14 mouse cellular contexts compared by ENCODE assay signal in genomic region chr11:102964547-102965091, GRCm38 (mm10). TPM values are rescaled to one million over a fixed set of nuclear protein-coding genes. Genes with fewer than 3 reads are reported as not detected.
DNase-seq lines count a peak whose midpoint lies in the region; ATAC-seq lines count a peak whose summit lies in the region.
"Had no signal": no experiment of that assay in that cellular context is flagged by ENCODE, and none has a peak within 500 bp of the region (broad histone marks: within the 10 kb centered on the region; RNA-seq: fewer than 3 reads in every experiment).

No protein-coding gene starts in this region.

- no peaks in the 10 kb centered on the region for H3K36me3 ChIP-seq in forebrain, embryonic 15.5 days
- H3K36me3 ChIP-seq in midbrain, embryonic 12.5 days = no peaks in the 10 kb centered on the region
- H3K36me3 ChIP-seq in liver, embryonic 12.5 days = no peaks in the 10 kb centered on the region
- no peaks in the 10 kb centered on the region for H3K36me3 ChIP-seq in heart, embryonic 10.5 days

- H3K4me2 ChIP-seq in forebrain, embryonic 15.5 days (replicated peaks) = no peak overlapping the region
- no peak overlapping the region for H3K4me2 ChIP-seq in midbrain, embryonic 12.5 days (replicated peaks)
- no peak overlapping the region for H3K4me2 ChIP-seq in liver, embryonic 12.5 days

- 80% methylated on average over 16 of the region's 16 CpGs for WGBS in forebrain, embryonic 15.5 days
- WGBS in midbrain, embryonic 12.5 days = 74% methylated on average over 16 of the region's 16 CpGs
- WGBS in liver, embryonic 12.5 days (ENCODE audit: insufficient replicate concordance) = 60% methylated on average over 16 of the region's 16 CpGs
- 67% methylated on average over 16 of the region's 16 CpGs for WGBS in heart, embryonic 10.5 days

- H3K27ac ChIP-seq in forebrain, embryonic 15.5 days (replicated peaks) = no peak overlapping the region
- H3K27ac ChIP-seq in midbrain, embryonic 12.5 days (replicated peaks) = peak overlapping the region; percentile 91
- H3K27ac ChIP-seq in liver, embryonic 12.5 days = no peak overlapping the region
- no peak overlapping the region for H3K27ac ChIP-seq in heart, embryonic 10.5 days
- H3K27ac ChIP-seq: heart, adult 2 months; macrophage had no signal

- no peaks in the 10 kb centered on the region for H3K9me3 ChIP-seq in forebrain, embryonic 15.5 days
- H3K9me3 ChIP-seq in midbrain, embryonic 12.5 days = no peaks in the 10 kb centered on the region
- H3K9me3 ChIP-seq in liver, embryonic 12.5 days (replicated peaks) = no peaks in the 10 kb centered on the region
- no peaks in the 10 kb centered on the region for H3K9me3 ChIP-seq in heart, embryonic 10.5 days

- no peak overlapping the region for H3K9ac ChIP-seq in forebrain, embryonic 15.5 days (replicated peaks)
- no peak overlapping the region for H3K9ac ChIP-seq in midbrain, embryonic 12.5 days (replicated peaks)
- no peak overlapping the region for H3K9ac ChIP-seq in liver, embryonic 12.5 days

- no peak overlapping the region for H3K4me3 ChIP-seq in forebrain, embryonic 15.5 days
- H3K4me3 ChIP-seq in midbrain, embryonic 12.5 days = no peak overlapping the region
- H3K4me3 ChIP-seq in liver, embryonic 12.5 days = no peak overlapping the region
- no peak overlapping the region for H3K4me3 ChIP-seq in heart, embryonic 10.5 days
- H3K4me3 ChIP-seq: heart, adult 2 months had no signal

- DNase-seq in lung, adult 18-20 months = peak; percentile 22 to 26
- no peak for DNase-seq in lung, postnatal 14 days
- DNase-seq in kidney, postnatal 14 days = peak; percentile 32
- no peak for DNase-seq in heart, embryonic 10.5 days (ENCODE audit: low spot score)
- no peak for DNase-seq in frontal cortex, postnatal 36 days (ENCODE audit: low spot score in 2 of 2)
- DNase-seq: adrenal gland, postnatal 14 days; cerebellum, adult 11 months; heart, adult 2 months; heart, postnatal 36 days had no signal

- peaks cover 16% of the 10 kb centered on the region for H3K4me1 ChIP-seq in forebrain, embryonic 15.5 days
- H3K4me1 ChIP-seq in midbrain, embryonic 12.5 days = peaks cover 27% of the 10 kb centered on the region
- no peaks in the 10 kb centered on the region for H3K4me1 ChIP-seq in liver, embryonic 12.5 days
- peaks cover 17% of the 10 kb centered on the region for H3K4me1 ChIP-seq in heart, embryonic 10.5 days

- H3K27me3 ChIP-seq in forebrain, embryonic 15.5 days = no peaks in the 10 kb centered on the region
- H3K27me3 ChIP-seq in midbrain, embryonic 12.5 days = peaks cover 44% of the 10 kb centered on the region
- H3K27me3 ChIP-seq in liver, embryonic 12.5 days (replicated peaks) = peaks cover 96% of the 10 kb centered on the region
- H3K27me3 ChIP-seq in heart, embryonic 10.5 days (ENCODE audit: insufficient read depth, poor library complexity, severe bottlenecking) = peaks cover 70% of the 10 kb centered on the region

- peak; percentile 34; the same call in 1 of the 2 replicates for ATAC-seq in forebrain, embryonic 15.5 days (replicated peaks)
- no peak for ATAC-seq in midbrain, embryonic 12.5 days (ENCODE audit: low FRiP score, low read depth)
- no peak for ATAC-seq in liver, embryonic 12.5 days

RNA-seq across cellular contexts. Expression of gene C1ql1, which starts 18.1 kb away (rescaled TPM):
- polyA plus RNA-seq in forebrain, embryonic 15.5 days (2015; fragmentation: Nextera tagmentation; extraction: Ambion mirVana) = 1.8 and 1.9 TPM in 2 replicates
- polyA plus RNA-seq in midbrain, embryonic 12.5 days (2016; fragmentation: Nextera tagmentation; extraction: Ambion mirVana) = 12.7 and 15.3 TPM in 2 replicates
- 0.72 and 0.75 TPM in 2 replicates for polyA plus RNA-seq in liver, embryonic 12.5 days (2016; fragmentation: Nextera tagmentation; extraction: Ambion mirVana)
- polyA plus RNA-seq in heart, embryonic 10.5 days (2016; fragmentation: Nextera tagmentation; extraction: Ambion mirVana) = 0.34 and 0.98 TPM in 2 replicates
- polyA plus RNA-seq: macrophage; thymus, postnatal 0 days had no signal

RNA-seq across cellular contexts. Expression of gene Kif18b, which starts 39.7 kb away (rescaled TPM):
- polyA plus RNA-seq in forebrain, embryonic 15.5 days (2015; fragmentation: Nextera tagmentation; extraction: Ambion mirVana) = 5.3 and 6.6 TPM in 2 replicates
- polyA plus RNA-seq in midbrain, embryonic 12.5 days (2016; fragmentation: Nextera tagmentation; extraction: Ambion mirVana) = 9.1 and 9.7 TPM in 2 replicates
- polyA plus RNA-seq in liver, embryonic 12.5 days (2016; fragmentation: Nextera tagmentation; extraction: Ambion mirVana) = 12.4 and 14.0 TPM in 2 replicates
- polyA plus RNA-seq in heart, embryonic 10.5 days (2016; fragmentation: Nextera tagmentation; extraction: Ambion mirVana) = 7.7 and 12.1 TPM in 2 replicates

Comparison
In these comparisons a context has a peak if more than half of its experiments do, and no peak if none do; other contexts are left out.
1. DNase-seq: peak in lung, adult 18-20 months (2 of 2) and kidney, postnatal 14 days (single experiment); none in lung, postnatal 14 days (single experiment), heart, embryonic 10.5 days (single experiment) and frontal cortex, postnatal 36 days (0 of 2).